ENCODE assay signal across 7 mouse cellular contexts in the genomic region with DNA sequence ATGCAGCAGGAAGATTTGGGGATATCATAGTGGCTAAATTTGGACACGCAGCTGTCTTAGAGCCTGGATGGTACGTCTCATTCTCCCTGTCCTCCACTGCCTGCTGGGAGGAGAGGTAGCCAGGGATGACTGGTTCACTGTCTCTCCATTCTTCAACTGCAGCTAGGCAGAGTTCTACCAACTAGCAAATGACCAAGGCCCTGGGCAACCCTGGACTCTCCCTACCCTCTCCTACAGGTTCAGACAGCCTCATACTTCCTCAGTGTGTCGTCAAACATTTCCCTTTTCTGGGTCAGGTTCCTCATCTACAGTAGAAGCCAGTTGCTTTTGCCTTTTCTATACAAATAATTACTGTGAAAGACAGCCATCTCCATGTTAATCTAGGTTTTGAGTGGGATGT. TPM values are rescaled to one million over a fixed set of nuclear protein-coding genes. Genes with fewer than 3 reads are reported as not detected.
A peak's percentile ranks its signal among the peaks of the same experiment; 100 is the strongest.
DNase-seq lines count a peak whose midpoint lies in the region; ATAC-seq and TF ChIP-seq lines count a peak whose summit lies in the region.

No protein-coding gene starts in this region.

- no peak for TF ChIP-seq CTCF in lung, adult 2 months (IDR thresholded peaks at IDR 0.05; ENCODE audit: insufficient read depth, low read length)
- TF ChIP-seq CTCF in forebrain, postnatal 0 days (IDR thresholded peaks at IDR 0.05; ENCODE audit: low read depth): no peak

- DNase-seq in lung, adult 2 months: no peak
- DNase-seq in forebrain, postnatal 0 days: no peak
- DNase-seq in liver, embryonic 11.5 days (ENCODE audit: low spot score): no peak
- peak; percentile 49 for DNase-seq in splenic B cell, adult 2 months (ENCODE audit: low read depth, low spot score)
- no peak for DNase-seq in ovary, postnatal 36 days (ENCODE audit: low spot score)
- DNase-seq in ovary, postnatal 14 days (ENCODE audit: low spot score): no peak

- peaks cover 37% of the 10 kb centered on the region for H3K4me1 ChIP-seq in lung, embryonic 16.5 days (replicated peaks; ENCODE audit: control insufficient read depth, insufficient read depth, low read length)
- no peaks in the 10 kb centered on the region; the same call in 1 of the 2 replicates for H3K4me1 ChIP-seq in lung, adult 2 months (ENCODE audit: control insufficient read depth, insufficient read depth, low read length)
- peaks cover 3% of the 10 kb centered on the region; the same call in 1 of the 2 replicates for H3K4me1 ChIP-seq in forebrain, postnatal 0 days (ENCODE audit: insufficient read depth)
- H3K4me1 ChIP-seq in liver, embryonic 11.5 days (replicated peaks; ENCODE audit: control insufficient read depth, insufficient read depth, low read length): peaks cover 3% of the 10 kb centered on the region; the same call in 1 of the 2 replicates

- H3K36me3 ChIP-seq in lung, embryonic 16.5 days (ENCODE audit: control insufficient read depth, insufficient read depth, low read length): 0 out of 2 replicates have a peak, but pooled peaks cover 4% of the 10 kb centered on the region
- H3K36me3 ChIP-seq in forebrain, postnatal 0 days (ENCODE audit: insufficient read depth): no peaks in the 10 kb centered on the region
- H3K36me3 ChIP-seq in liver, embryonic 11.5 days (ENCODE audit: control insufficient read depth, insufficient read depth, low read length): no peaks in the 10 kb centered on the region
- no peaks in the 10 kb centered on the region for H3K36me3 ChIP-seq in splenic B cell, adult 2 months (ENCODE audit: control insufficient read depth, insufficient read depth, low read length, poor library complexity, severe bottlenecking)

- no peak for ATAC-seq in lung, embryonic 16.5 days (ENCODE audit: low read depth)
- ATAC-seq in forebrain, postnatal 0 days: no peak
- ATAC-seq in liver, embryonic 11.5 days (replicated peaks; ENCODE audit: low FRiP score): no peak

- H3K27ac ChIP-seq in lung, embryonic 16.5 days (ENCODE audit: low read length): no peak overlapping the region
- no peak overlapping the region for H3K27ac ChIP-seq in forebrain, postnatal 0 days (ENCODE audit: low read depth, low read length)
- H3K27ac ChIP-seq in liver, embryonic 11.5 days (ENCODE audit: low read depth, low read length): no peak overlapping the region

- peaks cover 2% of the 10 kb centered on the region; the same call in 1 of the 2 replicates for H3K27me3 ChIP-seq in lung, embryonic 16.5 days (ENCODE audit: control insufficient read depth, insufficient read depth, low read depth, low read length)
- no peaks in the 10 kb centered on the region for H3K27me3 ChIP-seq in forebrain, postnatal 0 days (ENCODE audit: insufficient read depth, low read length)
- H3K27me3 ChIP-seq in liver, embryonic 11.5 days (replicated peaks; ENCODE audit: control insufficient read depth, insufficient read depth, low read length): peaks cover 7% of the 10 kb centered on the region; the same call in 1 of the 2 replicates
- no peaks in the 10 kb centered on the region for H3K27me3 ChIP-seq in splenic B cell, adult 2 months (ENCODE audit: control insufficient read depth, insufficient read depth, low read length, poor library complexity, severe bottlenecking)

- no peak for TF ChIP-seq POLR2A in lung, adult 2 months (IDR thresholded peaks at IDR 0.05; ENCODE audit: borderline replicate concordance, extremely low read depth, low read depth, low read length)

- 72% methylated on average over 3 of the region's 3 CpGs for WGBS in lung, embryonic 16.5 days
- 78% methylated on average over 3 of the region's 3 CpGs for WGBS in lung, adult 2 months
- 79% methylated on average over 3 of the region's 3 CpGs for WGBS in forebrain, postnatal 0 days
- 72% methylated on average over 3 of the region's 3 CpGs for WGBS in liver, embryonic 11.5 days

- no peaks in the 10 kb centered on the region for H3K9me3 ChIP-seq in lung, embryonic 16.5 days (ENCODE audit: control insufficient read depth, low read length)
- H3K9me3 ChIP-seq in forebrain, postnatal 0 days (ENCODE audit: low read length): no peaks in the 10 kb centered on the region
- no peaks in the 10 kb centered on the region for H3K9me3 ChIP-seq in liver, embryonic 11.5 days (ENCODE audit: control insufficient read depth, low read length)

- H3K9ac ChIP-seq in lung, embryonic 16.5 days (ENCODE audit: low read length): no peak overlapping the region; the same call in 1 of the 2 replicates
- no peak overlapping the region for H3K9ac ChIP-seq in forebrain, postnatal 0 days
- no peak overlapping the region for H3K9ac ChIP-seq in liver, embryonic 11.5 days (ENCODE audit: low read depth, low read length)

- peak overlapping the region; percentile 76 for H3K4me2 ChIP-seq in lung, embryonic 16.5 days (ENCODE audit: low read depth, low read length)
- H3K4me2 ChIP-seq in forebrain, postnatal 0 days (ENCODE audit: low read depth): peak overlapping the region; percentile 73
- H3K4me2 ChIP-seq in liver, embryonic 11.5 days: peak overlapping the region; percentile 93

- H3K4me3 ChIP-seq in lung, embryonic 16.5 days (ENCODE audit: low read length): no peak overlapping the region
- no peak overlapping the region for H3K4me3 ChIP-seq in lung, adult 2 months (replicated peaks; ENCODE audit: extremely low read depth, low read depth, low read length)
- peak overlapping the region; percentile 67 for H3K4me3 ChIP-seq in forebrain, postnatal 0 days (ENCODE audit: low read depth, low read length)
- no peak overlapping the region; the same call in 1 of the 2 replicates for H3K4me3 ChIP-seq in liver, embryonic 11.5 days (ENCODE audit: low read depth, low read length)

RNA-seq across cellular contexts. Expression of gene Lpcat2, which starts 0.5 kb away (rescaled TPM):
- 6.9 and 7.4 TPM in 2 replicates for polyA plus RNA-seq in lung, embryonic 16.5 days (2015; fragmentation: Nextera tagmentation; extraction: Ambion mirVana)
- polyA plus RNA-seq in lung, adult 2 months (2012; rRNA removed): 3.1 and 5.0 TPM in 2 replicates
- total RNA-seq in forebrain, postnatal 0 days (2014; rRNA removed): 7.2 and 10.3 TPM in 2 replicates
- polyA plus RNA-seq in forebrain, postnatal 0 days (2015; fragmentation: Nextera tagmentation; extraction: Ambion mirVana): 7.3 and 9.8 TPM in 2 replicates
- polyA plus RNA-seq in liver, embryonic 11.5 days (2014; fragmentation: Nextera tagmentation; extraction: Ambion mirVana): 3.3 and 4.3 TPM in 2 replicates

RNA-seq across cellular contexts. Expression of gene Mmp2, which starts 27.6 kb away (rescaled TPM):
- 244 and 249 TPM in 2 replicates for polyA plus RNA-seq in lung, embryonic 16.5 days (2015; fragmentation: Nextera tagmentation; extraction: Ambion mirVana)
- 114 and 115 TPM in 2 replicates for polyA plus RNA-seq in lung, adult 2 months (2012; rRNA removed)
- total RNA-seq in forebrain, postnatal 0 days (2014; rRNA removed): 11.3 and 19.5 TPM in 2 replicates
- 12.0 and 14.2 TPM in 2 replicates for polyA plus RNA-seq in forebrain, postnatal 0 days (2015; fragmentation: Nextera tagmentation; extraction: Ambion mirVana)
- polyA plus RNA-seq in liver, embryonic 11.5 days (2014; fragmentation: Nextera tagmentation; extraction: Ambion mirVana): 48.1 and 49.7 TPM in 2 replicates

RNA-seq across cellular contexts. Expression of gene Capns2, which starts 46.5 kb away (rescaled TPM):
- polyA plus RNA-seq in lung, embryonic 16.5 days (2015; fragmentation: Nextera tagmentation; extraction: Ambion mirVana): 0.55 and 0.57 TPM in 2 replicates
- 9.6 TPM in 1 of 2 replicates, not detected in the other for polyA plus RNA-seq in lung, adult 2 months (2012; rRNA removed)
- total RNA-seq in forebrain, postnatal 0 days (2014; rRNA removed): 1.2 and 1.8 TPM in 2 replicates
- polyA plus RNA-seq in forebrain, postnatal 0 days (2015; fragmentation: Nextera tagmentation; extraction: Ambion mirVana): not detected in 2 replicates
- 0.16 and 0.18 TPM in 2 replicates for polyA plus RNA-seq in liver, embryonic 11.5 days (2014; fragmentation: Nextera tagmentation; extraction: Ambion mirVana)
